Mouse (Mus musculus): ENCODE measurements at regions not wholly inside any gene's neighbourhood (a gene's known extent, or its start where the extent isn't known, plus 50 kb on each side); places are given as distances from the start of the nearest gene placed in this dataset.

DNA sequence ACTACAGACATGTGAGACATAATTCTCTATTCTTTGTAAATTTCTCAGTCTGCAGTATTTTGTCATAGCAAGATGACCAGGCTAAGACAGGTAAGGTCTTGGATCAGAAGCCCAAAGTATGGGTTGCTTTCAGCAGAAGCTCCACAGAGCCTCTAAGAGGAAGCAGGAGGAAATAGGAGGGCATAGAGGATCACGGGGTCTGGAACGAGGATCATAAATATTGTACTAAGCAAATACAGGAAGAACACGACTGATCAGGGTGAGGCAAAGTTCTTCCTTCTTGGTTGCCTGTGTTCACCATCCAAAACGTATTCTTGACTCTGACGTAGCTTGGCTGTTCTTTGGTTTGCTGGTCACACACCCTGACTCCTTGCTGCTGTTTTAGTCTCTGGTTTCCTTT lies 88.1 kb downstream of the Evx1 start:
- no peak for ATAC-seq (ENCODE audit: low FRiP score, low read depth)

DNA sequence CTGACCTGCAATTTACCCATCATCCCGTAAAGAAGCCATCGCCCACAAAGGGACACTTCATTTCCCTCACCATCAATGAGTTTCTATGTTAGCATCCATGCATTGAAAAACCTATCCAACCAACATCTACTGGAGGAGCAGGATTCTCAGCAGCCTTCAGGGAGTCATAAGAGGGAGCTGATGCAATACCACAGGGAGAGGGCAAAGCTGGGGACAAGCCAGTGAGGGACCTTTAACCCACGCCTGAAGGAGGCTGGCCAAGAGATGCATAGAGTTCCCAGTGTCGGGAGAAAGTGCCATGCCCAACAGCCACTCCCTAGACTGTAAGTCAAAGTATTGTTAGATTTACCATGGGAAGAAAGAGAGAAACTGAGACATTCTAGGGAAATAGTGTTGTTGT lies 96.7 kb downstream of the Evx1 start:
- DNase-seq (ENCODE audit: low spot score) (no peak), ATAC-seq (ENCODE audit: low FRiP score, low read depth) (no peak)
- 82% methylated on average over 4 of the region's 4 CpGs for WGBS
- Histone ChIP-seq H3K4me2 (replicated peaks; ENCODE audit: low read depth, low read length, severe bottlenecking) (no peak overlapping the region), H3K9me3 (ENCODE audit: control insufficient read depth, low read length) (peaks cover 4% of the 10 kb centered on the region; the same call in 1 of the 2 replicates), H3K36me3 (ENCODE audit: control insufficient read depth, insufficient read depth, low read length) (no peaks in the 10 kb centered on the region), H3K9ac (ENCODE audit: low read depth, low read length, severe bottlenecking) (no peak overlapping the region), H3K27me3 (ENCODE audit: control insufficient read depth, insufficient read depth, low read length) (no peaks in the 10 kb centered on the region), H3K4me1 (ENCODE audit: control insufficient read depth, insufficient read depth, low read length) (peaks cover 7% of the 10 kb centered on the region), H3K4me3 (replicated peaks; ENCODE audit: low read length) (no peak overlapping the region), H3K27ac (replicated peaks; ENCODE audit: low read depth, low read length) (no peak overlapping the region)
- TF ChIP-seq POLR2A (IDR thresholded peaks at IDR 0.05; ENCODE audit: borderline replicate concordance, extremely low read depth, insufficient read depth, insufficient read length), result no peak

More for the DNA sequence above, 88.1 kb downstream of the Evx1 start:
- Histone ChIP-seq H3K27me3 (ENCODE audit: control insufficient read depth, insufficient read depth, low read length) (no peaks in the 10 kb centered on the region), H3K9ac (ENCODE audit: low read depth, low read length, severe bottlenecking) (no peak overlapping the region), H3K4me1 (ENCODE audit: control insufficient read depth, insufficient read depth, low read length) (no peaks in the 10 kb centered on the region), H3K4me3 (replicated peaks; ENCODE audit: low read length) (no peak overlapping the region), H3K4me2 (replicated peaks; ENCODE audit: low read depth, low read length, severe bottlenecking) (no peak overlapping the region), H3K36me3 (ENCODE audit: control insufficient read depth, insufficient read depth, low read length) (no peaks in the 10 kb centered on the region), H3K9me3 (ENCODE audit: control insufficient read depth, low read length) (no peaks in the 10 kb centered on the region), H3K27ac (replicated peaks; ENCODE audit: low read depth, low read length) (no peak overlapping the region)
- no peak for DNase-seq (ENCODE audit: low spot score)
- TF ChIP-seq POLR2A (IDR thresholded peaks at IDR 0.05; ENCODE audit: borderline replicate concordance, extremely low read depth, insufficient read depth, insufficient read length), result no peak
- 73% methylated on average over 5 of the region's 5 CpGs for WGBS

DNA sequence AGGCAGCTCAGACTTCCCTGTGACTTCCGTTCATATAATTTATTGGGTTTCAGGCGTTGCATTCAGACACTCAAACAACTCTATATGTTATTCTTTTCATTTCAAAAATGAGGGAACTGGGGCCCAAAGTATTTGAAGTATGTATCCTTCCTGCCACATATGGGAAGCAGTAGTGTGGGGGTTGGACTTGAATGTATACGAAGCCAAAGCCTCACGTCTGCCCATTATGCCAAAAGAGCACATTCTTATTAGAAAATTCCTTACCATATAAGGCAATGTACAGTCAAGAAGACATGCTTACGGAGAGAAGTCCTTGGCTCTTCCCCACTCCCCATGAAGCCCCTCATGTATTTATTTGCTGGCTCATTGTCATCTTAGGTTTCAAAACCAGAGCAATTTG lies 97.4 kb downstream of the Evx1 start:
- Histone ChIP-seq H3K9ac (ENCODE audit: low read depth, low read length, severe bottlenecking) (no peak overlapping the region), H3K27ac (replicated peaks; ENCODE audit: low read depth, low read length) (no peak overlapping the region)
- ATAC-seq (ENCODE audit: low FRiP score, low read depth), result 0 out of 2 replicates have a peak, but pooled peaks have one; percentile 34

DNA sequence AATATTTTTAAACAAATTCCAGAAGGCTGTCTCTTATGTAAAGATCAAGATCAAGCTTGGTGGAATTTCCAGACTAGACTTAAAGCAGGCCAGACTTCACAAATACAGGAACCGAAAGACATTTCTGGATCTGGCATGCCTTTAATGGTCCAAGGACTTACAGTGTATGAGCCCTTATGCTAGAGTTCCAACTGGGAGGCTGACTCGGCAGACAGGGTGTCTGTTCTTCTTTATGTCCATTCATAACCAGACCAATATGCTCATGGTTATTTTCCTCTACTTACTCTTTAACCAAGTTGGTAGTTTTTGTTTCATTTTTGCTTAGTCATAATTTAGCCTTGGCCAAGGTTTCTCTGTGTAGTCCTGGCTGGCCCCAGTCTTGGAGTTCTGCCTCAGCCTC lies 98.0 kb downstream of the Evx1 start:
- DNase-seq (ENCODE audit: low spot score), result no peak
- no peak overlapping the region for H3K4me2 ChIP-seq (replicated peaks; ENCODE audit: low read depth, low read length, severe bottlenecking)
- H3K27ac ChIP-seq (replicated peaks; ENCODE audit: low read depth, low read length), result 0 out of 2 replicates have a peak overlapping the region, but pooled peaks have one; percentile 7
- H3K27me3 ChIP-seq (ENCODE audit: control insufficient read depth, insufficient read depth, low read length), result no peaks in the 10 kb centered on the region
- H3K36me3 ChIP-seq (ENCODE audit: control insufficient read depth, insufficient read depth, low read length), result no peaks in the 10 kb centered on the region
- H3K4me3 ChIP-seq (replicated peaks; ENCODE audit: low read length), result no peak overlapping the region
- peaks cover 8% of the 10 kb centered on the region for H3K4me1 ChIP-seq (ENCODE audit: control insufficient read depth, insufficient read depth, low read length)
- 66% methylated on average over 2 of the region's 2 CpGs for WGBS
- no peak overlapping the region for H3K9ac ChIP-seq (ENCODE audit: low read depth, low read length, severe bottlenecking)
- no peak for ATAC-seq (ENCODE audit: low FRiP score, low read depth)
- H3K9me3 ChIP-seq (ENCODE audit: control insufficient read depth, low read length), result peaks cover 4% of the 10 kb centered on the region; the same call in 1 of the 2 replicates
- TF ChIP-seq POLR2A (IDR thresholded peaks at IDR 0.05; ENCODE audit: borderline replicate concordance, extremely low read depth, insufficient read depth, insufficient read length), result no peak

More for the DNA sequence above, 97.4 kb downstream of the Evx1 start:
- Histone ChIP-seq H3K36me3 (ENCODE audit: control insufficient read depth, insufficient read depth, low read length) (no peaks in the 10 kb centered on the region), H3K27me3 (ENCODE audit: control insufficient read depth, insufficient read depth, low read length) (no peaks in the 10 kb centered on the region), H3K9me3 (ENCODE audit: control insufficient read depth, low read length) (peaks cover 4% of the 10 kb centered on the region; the same call in 1 of the 2 replicates), H3K4me3 (replicated peaks; ENCODE audit: low read length) (no peak overlapping the region), H3K4me1 (ENCODE audit: control insufficient read depth, insufficient read depth, low read length) (peaks cover 7% of the 10 kb centered on the region), H3K4me2 (replicated peaks; ENCODE audit: low read depth, low read length, severe bottlenecking) (no peak overlapping the region)
- DNase-seq (ENCODE audit: low spot score), result peak; percentile 36
- TF ChIP-seq POLR2A (IDR thresholded peaks at IDR 0.05; ENCODE audit: borderline replicate concordance, extremely low read depth, insufficient read depth, insufficient read length), result no peak
- WGBS, result 35% methylated on average over 5 of the region's 5 CpGs

DNA sequence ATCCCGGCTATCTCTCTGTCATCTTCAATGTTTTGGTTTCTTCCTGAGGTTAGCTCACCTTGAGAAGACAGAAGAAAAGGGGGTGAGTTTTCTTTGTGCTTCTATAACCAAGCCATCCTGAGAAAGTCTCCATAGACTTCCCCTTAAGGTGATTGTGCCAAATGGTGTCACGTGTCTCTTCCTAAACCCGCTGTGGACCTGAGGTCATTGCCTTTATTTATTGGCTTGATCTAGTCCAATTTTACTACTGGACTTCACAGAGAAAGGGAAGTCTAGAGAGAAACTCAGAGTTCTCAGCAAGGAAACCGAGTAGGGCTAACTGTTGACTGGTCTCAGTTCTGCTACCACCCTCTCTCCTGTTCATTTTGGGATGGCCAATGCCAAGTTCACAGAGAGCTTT lies 100.3 kb downstream of the Evx1 start:
- Histone ChIP-seq H3K4me3 (replicated peaks; ENCODE audit: low read length) (no peak overlapping the region), H3K36me3 (ENCODE audit: control insufficient read depth, insufficient read depth, low read length) (no peaks in the 10 kb centered on the region), H3K4me2 (replicated peaks; ENCODE audit: low read depth, low read length, severe bottlenecking) (no peak overlapping the region), H3K27me3 (ENCODE audit: control insufficient read depth, insufficient read depth, low read length) (no peaks in the 10 kb centered on the region), H3K4me1 (ENCODE audit: control insufficient read depth, insufficient read depth, low read length) (peaks cover 28% of the 10 kb centered on the region), H3K27ac (replicated peaks; ENCODE audit: low read depth, low read length) (no peak overlapping the region), H3K9ac (ENCODE audit: low read depth, low read length, severe bottlenecking) (no peak overlapping the region), H3K9me3 (ENCODE audit: control insufficient read depth, low read length) (peaks cover 4% of the 10 kb centered on the region; the same call in 1 of the 2 replicates)
- 92% methylated on average over 4 of the region's 4 CpGs for WGBS
- ATAC-seq (ENCODE audit: low FRiP score, low read depth), result no peak
- TF ChIP-seq POLR2A (IDR thresholded peaks at IDR 0.05; ENCODE audit: borderline replicate concordance, extremely low read depth, insufficient read depth, insufficient read length), result no peak
- DNase-seq (ENCODE audit: low spot score), result no peak

Data from limb, embryonic 14.5 days (tissue).